8 mouse cellular contexts compared by ENCODE assay signal in genomic region chr9:110333135-110333895, GRCm38 (mm10). TPM values are rescaled to one million over a fixed set of nuclear protein-coding genes. Genes with fewer than 3 reads are reported as not detected.
DNase-seq lines count a peak whose midpoint lies in the region; ATAC-seq and TF ChIP-seq lines count a peak whose summit lies in the region.

Scap (plus strand) TSS chr9:110333288.

- H3K9ac ChIP-seq in forebrain, embryonic 13.5 days: peak within 1 kb of the TSS; percentile 83
- H3K9ac ChIP-seq in liver, postnatal 0 days (replicated peaks): peak within 1 kb of the TSS; percentile 72
- H3K9ac ChIP-seq in neural tube, embryonic 14.5 days (replicated peaks; ENCODE audit: low read depth, low read length): peak within 1 kb of the TSS; percentile 72

- peak; percentile 89 for DNase-seq in c-Kit-positive CD71-positive TER-119-positive erythroid progenitor cells, embryonic 14.5 days (ENCODE audit: low spot score)
- DNase-seq in heart, postnatal 10 days: peak; percentile 97 to 98
- DNase-seq in large intestine, adult 2 months (ENCODE audit: low read depth, low spot score): peak; percentile 60
- DNase-seq in liver, postnatal 0 days: peak; percentile 99
- DNase-seq in testis, postnatal 10 days (ENCODE audit: low spot score): peak; percentile 99

- peaks cover 34% of the 10 kb centered on the region for H3K4me1 ChIP-seq in E14TG2a.4 (replicated peaks; ENCODE audit: low read depth, low read length)
- H3K4me1 ChIP-seq in forebrain, embryonic 13.5 days: peaks cover 21% of the 10 kb centered on the region
- H3K4me1 ChIP-seq in liver, postnatal 0 days (ENCODE audit: insufficient read depth): peaks cover 26% of the 10 kb centered on the region
- peaks cover 8% of the 10 kb centered on the region for H3K4me1 ChIP-seq in neural tube, embryonic 14.5 days (ENCODE audit: control insufficient read depth, insufficient read depth, low read length)

- H3K27ac ChIP-seq in forebrain, embryonic 13.5 days: no peak within 1 kb of the TSS
- peak within 1 kb of the TSS; percentile 77 for H3K27ac ChIP-seq in liver, postnatal 0 days (ENCODE audit: low read depth)
- 0 out of 2 replicates have a peak within 1 kb of the TSS, but pooled peaks have one; percentile 18 for H3K27ac ChIP-seq in neural tube, embryonic 14.5 days (ENCODE audit: low read depth, low read length)

- H3K27me3 ChIP-seq in E14TG2a.4 (ENCODE audit: insufficient read depth, low read length): peaks cover 29% of the 10 kb centered on the region
- no peaks in the 10 kb centered on the region for H3K27me3 ChIP-seq in forebrain, embryonic 13.5 days
- no peaks in the 10 kb centered on the region for H3K27me3 ChIP-seq in liver, postnatal 0 days (ENCODE audit: insufficient read depth, low read length)
- no peaks in the 10 kb centered on the region for H3K27me3 ChIP-seq in neural tube, embryonic 14.5 days (ENCODE audit: control insufficient read depth, insufficient read depth, low read length)

- no peak for TF ChIP-seq EP300 in liver, postnatal 0 days (IDR thresholded peaks at IDR 0.05; ENCODE audit: low read depth)

- WGBS in forebrain, embryonic 13.5 days: under 1% methylated on average over 63 of the region's 78 CpGs
- under 1% methylated on average over 74 of the region's 78 CpGs for WGBS in large intestine, adult 2 months
- under 1% methylated on average over 54 of the region's 78 CpGs for WGBS in liver, postnatal 0 days (ENCODE audit: insufficient replicate concordance)
- 2% methylated on average over 34 of the region's 78 CpGs for WGBS in neural tube, embryonic 14.5 days

- H3K36me3 ChIP-seq in E14TG2a.4 (ENCODE audit: insufficient read depth, low read length): no peaks in the 10 kb centered on the region
- H3K36me3 ChIP-seq in forebrain, embryonic 13.5 days (ENCODE audit: poor library complexity, severe bottlenecking): no peaks in the 10 kb centered on the region
- no peaks in the 10 kb centered on the region for H3K36me3 ChIP-seq in liver, postnatal 0 days (replicated peaks; ENCODE audit: insufficient read depth, low read length)
- H3K36me3 ChIP-seq in neural tube, embryonic 14.5 days (ENCODE audit: control insufficient read depth, insufficient read depth, low read length): no peaks in the 10 kb centered on the region

- H3K9me3 ChIP-seq in E14TG2a.4 (ENCODE audit: low read length): peaks cover 8% of the 10 kb centered on the region
- H3K9me3 ChIP-seq in forebrain, embryonic 13.5 days (replicated peaks): no peaks in the 10 kb centered on the region
- no peaks in the 10 kb centered on the region for H3K9me3 ChIP-seq in liver, postnatal 0 days (ENCODE audit: low read length)
- no peaks in the 10 kb centered on the region for H3K9me3 ChIP-seq in neural tube, embryonic 14.5 days (ENCODE audit: control insufficient read depth, low read length)

- peak; percentile 89 for ATAC-seq in forebrain, embryonic 13.5 days
- ATAC-seq in liver, postnatal 0 days: peak; percentile 92
- ATAC-seq in neural tube, embryonic 14.5 days (ENCODE audit: low read depth): peak; percentile 86

- intact Hi-C loops in heart, postnatal 10 days (cut with DNase I): loop anchor here (5.0 kb wide), 1 partner anchor 74 kb away; the partner anchor contains the start of gene Ptpn23

- H3K4me2 ChIP-seq in forebrain, embryonic 13.5 days: peak within 1 kb of the TSS; percentile 93
- H3K4me2 ChIP-seq in liver, postnatal 0 days (ENCODE audit: low read depth, low read length): peak within 1 kb of the TSS; percentile 87
- peak within 1 kb of the TSS; percentile 86 for H3K4me2 ChIP-seq in neural tube, embryonic 14.5 days (ENCODE audit: low read depth, low read length)

- peak; percentile 73 for TF ChIP-seq CTCF in E14TG2a.4 (conservative IDR thresholded peaks at IDR 0.05; ENCODE audit: low read length)
- TF ChIP-seq CTCF in liver, postnatal 0 days (IDR thresholded peaks at IDR 0.05; ENCODE audit: low read depth): peak; percentile 100

- H3K4me3 ChIP-seq in E14TG2a.4 (replicated peaks; ENCODE audit: low read length): peak within 1 kb of the TSS; percentile 87
- peak within 1 kb of the TSS; percentile 83 for H3K4me3 ChIP-seq in forebrain, embryonic 13.5 days
- H3K4me3 ChIP-seq in liver, postnatal 0 days (ENCODE audit: low read depth, low read length): peak within 1 kb of the TSS; percentile 79
- H3K4me3 ChIP-seq in neural tube, embryonic 14.5 days (ENCODE audit: low read depth, low read length): peak within 1 kb of the TSS; percentile 67

RNA-seq across cellular contexts. Expression of gene Scap, which starts in this region (rescaled TPM):
- 34.8 and 41.9 TPM in 2 replicates for polyA plus RNA-seq in forebrain, embryonic 13.5 days (2015; fragmentation: Nextera tagmentation; extraction: Ambion mirVana)
- 10 to 100 TPM; 31.3 to 32.1 TPM for total RNA-seq in heart, postnatal 10 days (2021)
- 23.6 and 25.0 TPM in 2 replicates for polyA plus RNA-seq in large intestine, adult 2 months (2012; rRNA removed)
- 42.7 and 44.4 TPM in 2 replicates for polyA plus RNA-seq in liver, postnatal 0 days (2015; fragmentation: Nextera tagmentation; extraction: Ambion mirVana)
- polyA plus RNA-seq in neural tube, embryonic 14.5 days (2014; fragmentation: Nextera tagmentation; extraction: Ambion mirVana): 49.0 and 49.8 TPM in 2 replicates
